ENCODE assay signal across 27 mouse cellular contexts in the genomic region with DNA sequence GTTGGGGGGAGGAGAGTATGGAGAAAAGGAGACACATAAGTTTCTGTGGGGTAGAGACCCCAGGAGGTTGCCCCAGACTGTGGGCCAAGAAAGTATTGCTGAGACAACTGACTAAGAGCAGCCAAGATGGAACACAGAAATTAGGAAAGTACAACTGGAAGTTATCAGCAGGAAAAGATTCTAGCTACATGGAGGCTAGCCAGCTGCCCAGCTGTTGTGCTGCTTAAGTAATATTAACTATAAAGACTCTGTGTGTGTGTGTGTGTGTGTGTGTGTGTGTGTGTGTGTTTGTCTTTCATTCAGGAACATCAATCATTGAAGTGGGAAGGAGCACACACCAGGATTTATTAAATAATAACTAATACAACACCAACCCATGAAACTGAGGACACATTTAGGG.
DNase-seq lines count a peak whose midpoint lies in the region; TF ChIP-seq lines count a peak whose summit lies in the region.
"Had no signal": no experiment of that assay in that cellular context is flagged by ENCODE, and none has a peak within 500 bp of the region (broad histone marks: within the 10 kb centered on the region; RNA-seq: fewer than 3 reads in every experiment).

No protein-coding gene starts in this region.

- peak; percentile 82 for DNase-seq in heart, adult 11 months
- no peak for DNase-seq in heart, postnatal 25 days (ENCODE audit: low spot score)
- DNase-seq in kidney, postnatal 10 days: peak; percentile 75
- no peak for DNase-seq in kidney, adult 11 months
- DNase-seq in lung, postnatal 10 days: peak; percentile 26
- DNase-seq in lung, adult 2 months: no peak
- peak; percentile 10 to 44 for DNase-seq in lung, postnatal 4 days
- no peak for DNase-seq in hindbrain, embryonic 10.5 days (ENCODE audit: low spot score)
- DNase-seq: adrenal gland, postnatal 25 days; B cell, adult 2 months; cerebellum, adult 11-12 months; cerebellum, adult 9-11 months; embryo, embryonic 11 days; gastrocnemius, postnatal 36 days; kidney, adult 18-20 months; midbrain, embryonic 14.5 days; retina, postnatal 1 day; right cerebral cortex, postnatal 14 days; thymus, postnatal 14 days had no signal

- no peaks in the 10 kb centered on the region for H3K9me3 ChIP-seq in hindbrain, embryonic 10.5 days
- H3K9me3 ChIP-seq: embryonic facial prominence, embryonic 13.5 days; hindbrain, embryonic 15.5 days; limb, embryonic 12.5 days; liver, embryonic 15.5 days; neural tube, embryonic 15.5 days; stomach, embryonic 15.5 days had no signal

- H3K4me3 ChIP-seq in lung, adult 2 months (replicated peaks; ENCODE audit: extremely low read depth, low read depth, low read length): no peak overlapping the region
- no peak overlapping the region for H3K4me3 ChIP-seq in hindbrain, embryonic 10.5 days
- H3K4me3 ChIP-seq: embryonic facial prominence, embryonic 13.5 days; erythroblast, embryonic 14.5 days; hindbrain, embryonic 15.5 days; limb, embryonic 12.5 days; liver, embryonic 15.5 days; neural tube, embryonic 15.5 days; stomach, embryonic 15.5 days had no signal

- TF ChIP-seq CTCF in lung, adult 2 months (IDR thresholded peaks at IDR 0.05; ENCODE audit: insufficient read depth, low read length): no peak

- intact Hi-C loops in heart, postnatal 25 days (cut with DNase I): no loop called here

- no peak for TF ChIP-seq POLR2A in lung, adult 2 months (IDR thresholded peaks at IDR 0.05; ENCODE audit: borderline replicate concordance, extremely low read depth, low read depth, low read length)

- H3K36me3 ChIP-seq in hindbrain, embryonic 10.5 days: no peaks in the 10 kb centered on the region
- H3K36me3 ChIP-seq: embryonic facial prominence, embryonic 13.5 days; hindbrain, embryonic 15.5 days; limb, embryonic 12.5 days; liver, embryonic 15.5 days; neural tube, embryonic 15.5 days; stomach, embryonic 15.5 days had no signal

- H3K27ac ChIP-seq in hindbrain, embryonic 10.5 days: no peak overlapping the region
- H3K27ac ChIP-seq: embryonic facial prominence, embryonic 13.5 days; hindbrain, embryonic 15.5 days; kidney, postnatal 0 days; limb, embryonic 12.5 days; liver, embryonic 15.5 days; neural tube, embryonic 15.5 days; stomach, embryonic 15.5 days had no signal

- no peaks in the 10 kb centered on the region for H3K27me3 ChIP-seq in hindbrain, embryonic 10.5 days (ENCODE audit: insufficient read depth, poor library complexity, severe bottlenecking)
- H3K27me3 ChIP-seq: embryonic facial prominence, embryonic 13.5 days; hindbrain, embryonic 15.5 days; limb, embryonic 12.5 days; liver, embryonic 15.5 days; neural tube, embryonic 15.5 days; stomach, embryonic 15.5 days had no signal

- no peaks in the 10 kb centered on the region for H3K4me1 ChIP-seq in lung, adult 2 months (ENCODE audit: control insufficient read depth, insufficient read depth, low read length)
- H3K4me1 ChIP-seq in hindbrain, embryonic 10.5 days (replicated peaks): no peaks in the 10 kb centered on the region
- H3K4me1 ChIP-seq: embryonic facial prominence, embryonic 13.5 days; hindbrain, embryonic 15.5 days; limb, embryonic 12.5 days; liver, embryonic 15.5 days; neural tube, embryonic 15.5 days; stomach, embryonic 15.5 days had no signal

Comparison
In these comparisons a context has a peak if more than half of its experiments do, and no peak if none do; other contexts are left out.
1. DNase-seq: peak in heart, adult 11 months (single experiment), kidney, postnatal 10 days (single experiment), lung, postnatal 10 days (single experiment) and lung, postnatal 4 days (2 of 2); none in heart, postnatal 25 days (single experiment), kidney, adult 11 months (single experiment), lung, adult 2 months (single experiment) and hindbrain, embryonic 10.5 days (single experiment).